Mouse (Mus musculus) cerebral cortex, adult 2 months (tissue): ENCODE measurements around the gene Erich3.

Experiments
- WGBS: fragments of 180-500 bp; shearing (Covaris S2); methylation state at CpG from one replicate; pipeline ENCODE4 v1.1.7; 2018; 5-methylcytosine and 5-hydroxymethylcytosine counted together

The Erich3 gene

GRCm38 (mm10) chr3:154663545-154663944, at the start of gene Erich3:
Erich3 (plus strand) TSS chr3:154663859.
- WGBS: 11% methylated on average over 7 of the region's 7 CpGs

- WGBS: 92% methylated on average over 8 of the region's 8 CpGs
Observed at GRCm38 (mm10) chr3:154614771-154615170, 48.9 kb upstream of the Erich3 start.

GRCm38 (mm10) chr3:154615304-154615703, 48.4 kb upstream of the Erich3 start:
- 89% methylated on average over 7 of the region's 7 CpGs for WGBS

GRCm38 (mm10) chr3:154616106-154616505, 47.6 kb upstream of the Erich3 start:
- WGBS: 93% methylated on average over 4 of the region's 4 CpGs

GRCm38 (mm10) chr3:154631281-154631680, 32.4 kb upstream of the Erich3 start:
- 83% methylated on average over 2 of the region's 2 CpGs for WGBS

GRCm38 (mm10) chr3:154633091-154633490, 30.6 kb upstream of the Erich3 start:
- WGBS: 88% methylated on average over 5 of the region's 5 CpGs

- WGBS: 26% methylated on average over 29 of the region's 29 CpGs
Observed at GRCm38 (mm10) chr3:154646638-154647442, 16.8 kb upstream of the Erich3 start.

GRCm38 (mm10) chr3:154647443-154647780, 16.2 kb upstream of the Erich3 start:
- WGBS: 31% methylated on average over 7 of the region's 7 CpGs

GRCm38 (mm10) chr3:154649411-154650285, 14.0 kb upstream of the Erich3 start:
- 68% methylated on average over 20 of the region's 20 CpGs for WGBS

- 47% methylated on average over 10 of the region's 10 CpGs for WGBS
Observed at GRCm38 (mm10) chr3:154651192-154651821, 12.4 kb upstream of the Erich3 start.

GRCm38 (mm10) chr3:154652581-154653420, 10.9 kb upstream of the Erich3 start:
- 41% methylated on average over 24 of the region's 24 CpGs for WGBS

GRCm38 (mm10) chr3:154653454-154653853, 10.2 kb upstream of the Erich3 start:
- 54% methylated on average over 5 of the region's 5 CpGs for WGBS

- 80% methylated on average over 6 of the region's 6 CpGs for WGBS
Observed at GRCm38 (mm10) chr3:154654284-154654683, 9.4 kb upstream of the Erich3 start.

- 83% methylated on average over 12 of the region's 12 CpGs for WGBS
Observed at GRCm38 (mm10) chr3:154654901-154655300, 8.8 kb upstream of the Erich3 start.

GRCm38 (mm10) chr3:154655711-154656110, 7.9 kb upstream of the Erich3 start:
- WGBS: 88% methylated on average over 5 of the region's 5 CpGs

GRCm38 (mm10) chr3:154663976-154664581, 420 bp downstream of the Erich3 start:
- WGBS: 4% methylated on average over 27 of the region's 27 CpGs

GRCm38 (mm10) chr3:154664636-154665035, 977 bp downstream of the Erich3 start:
- whole genome bisulfite sequencing: 25% methylated on average over 4 of the region's 4 CpGs

- 53% methylated on average over 3 of the region's 3 CpGs for WGBS
Observed at GRCm38 (mm10) chr3:154668485-154668884, 4.8 kb downstream of the Erich3 start.

- whole genome bisulfite sequencing: 91% methylated on average over 6 of the region's 6 CpGs
Observed at GRCm38 (mm10) chr3:154670584-154670983, 6.9 kb downstream of the Erich3 start.

GRCm38 (mm10) chr3:154671013-154671412, 7.4 kb downstream of the Erich3 start:
- WGBS: 87% methylated on average over 5 of the region's 5 CpGs

GRCm38 (mm10) chr3:154673326-154673725, 9.7 kb downstream of the Erich3 start:
- WGBS: 60% methylated on average over 8 of the region's 8 CpGs
